Mouse (Mus musculus): Measurements from ENCODE around the gene Ccl1.

The Ccl1 gene

DNA sequence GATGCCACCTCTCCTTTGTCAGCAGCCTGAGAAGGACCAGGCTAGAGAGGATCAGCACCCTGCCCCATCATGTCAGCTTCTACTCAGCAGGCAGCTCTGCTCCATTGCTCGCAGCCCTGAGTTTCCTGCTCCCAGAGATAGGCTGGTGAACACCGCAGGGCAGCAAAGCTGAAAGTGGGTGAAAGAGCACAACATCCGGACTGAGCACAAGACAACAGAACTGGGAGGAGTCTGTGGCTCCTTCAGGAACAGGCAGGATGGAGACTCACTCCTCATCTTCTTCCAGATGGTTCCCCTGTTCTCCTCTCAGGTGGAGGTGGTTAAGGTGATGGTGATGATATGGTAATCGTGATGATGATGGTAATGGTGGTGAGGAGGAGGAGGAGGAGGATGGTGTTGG, at the start of gene Ccl1:
TSS of gene Ccl1 (minus strand) at position 101 of the 400 bp plus-strand sequence.
- DNase-seq: no peak

DNA sequence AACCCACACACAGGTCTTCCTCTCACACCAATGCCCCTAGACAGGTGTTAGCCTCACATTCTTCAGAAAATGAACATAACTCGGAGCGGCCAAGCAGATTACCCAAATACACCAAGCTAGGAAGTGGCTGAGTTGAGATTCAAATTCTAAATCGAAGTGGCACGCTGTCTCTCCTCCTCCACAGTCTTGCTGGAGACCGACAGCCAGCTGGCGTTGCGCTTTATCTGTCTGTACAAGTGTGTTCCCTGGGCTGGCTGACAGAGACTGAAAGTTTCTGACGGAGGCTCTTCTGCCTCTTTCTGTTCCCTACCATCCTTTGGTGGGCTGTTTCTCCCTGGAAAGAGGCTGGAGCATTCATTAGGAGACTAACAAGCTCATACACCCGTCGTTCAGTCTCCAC, 45.5 kb upstream of the Ccl1 start:
- DNase-seq: no peak

- DNase-seq: no peak
Measured at GRCm38 (mm10) chr11:82340900-82341299, 35.4 kb upstream of the Ccl1 start.

DNA sequence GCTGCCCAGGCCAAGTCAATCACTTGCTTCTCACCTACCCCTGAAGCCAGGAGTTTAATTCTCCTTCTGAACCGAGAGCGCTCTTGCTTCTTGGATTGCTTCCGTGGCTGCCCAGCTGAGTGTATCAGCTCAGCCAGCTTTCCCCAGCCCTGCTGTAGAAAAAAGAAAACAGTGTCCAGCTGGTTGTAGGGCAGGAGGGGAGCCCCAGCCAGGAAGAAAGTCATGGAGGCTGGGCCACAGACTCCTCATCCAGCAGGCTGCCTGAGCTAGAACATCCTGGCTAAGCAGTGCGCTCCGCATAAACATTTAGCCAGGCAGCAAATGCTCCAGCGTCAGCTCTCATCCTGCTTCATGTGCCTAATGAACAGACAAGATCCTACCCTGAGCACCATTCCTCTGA, 34.9 kb upstream of the Ccl1 start:
- no peak for DNase-seq

- DNase-seq: peak; percentile 38 to 42
Measured at GRCm38 (mm10) chr11:82339921-82340401, 34.5 kb upstream of the Ccl1 start.

- no peak for DNase-seq
Measured at GRCm38 (mm10) chr11:82313153-82313552, 7.7 kb upstream of the Ccl1 start.

DNA sequence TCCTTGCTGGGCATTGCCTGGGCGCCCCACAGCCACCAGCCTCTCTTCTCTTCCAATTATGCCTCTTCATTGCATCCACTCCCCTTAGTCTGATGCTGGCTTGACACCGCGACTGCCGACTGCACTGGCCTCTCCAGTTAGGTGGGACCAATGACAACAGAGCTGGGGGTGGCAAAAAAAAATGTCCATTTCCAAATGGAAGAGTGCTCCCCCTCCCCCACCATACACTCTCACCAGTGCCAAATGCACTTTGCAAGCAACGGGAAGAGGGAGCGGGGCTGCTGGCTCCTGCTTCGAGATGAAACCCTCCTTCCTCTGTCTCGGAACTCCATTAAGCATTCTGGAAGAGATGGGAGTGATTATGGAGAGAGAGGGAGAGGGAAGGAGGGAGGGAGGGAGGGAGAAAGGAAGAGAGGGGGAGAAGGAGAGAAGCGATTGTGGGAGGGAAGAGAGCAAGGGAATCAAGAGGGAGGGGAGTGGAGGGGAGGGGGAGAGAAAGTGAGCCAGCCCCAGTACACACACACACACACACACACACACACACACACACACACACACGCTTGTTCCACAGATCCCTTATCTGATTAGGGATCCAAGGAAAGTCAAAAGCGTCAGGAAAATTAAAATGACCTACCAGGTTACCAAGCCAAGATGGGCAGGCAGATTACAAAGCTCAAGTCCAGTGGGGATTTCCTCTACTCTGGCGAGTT, 5.0 kb upstream of the Ccl1 start:
- DNase-seq: no peak

DNA sequence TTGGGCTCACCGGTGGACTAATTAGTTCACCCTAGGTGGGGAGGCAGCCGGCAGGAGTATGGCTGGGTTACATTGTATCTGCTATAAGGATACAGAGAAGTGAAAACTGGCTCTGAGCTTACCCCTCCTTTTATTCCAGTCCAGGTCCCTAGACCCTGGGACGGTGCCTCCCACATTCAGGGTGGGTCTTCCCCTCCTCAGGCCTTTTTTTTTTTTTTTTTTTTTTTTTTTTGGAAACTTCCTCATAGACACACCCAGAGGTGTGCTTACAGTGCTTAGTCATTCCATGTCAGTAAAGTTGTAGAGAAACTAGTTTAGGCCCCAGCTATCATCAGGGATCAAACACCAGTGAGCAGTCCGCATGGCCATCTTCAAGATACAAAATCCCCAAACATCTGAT, 7.6 kb downstream of the Ccl1 start:
- no peak for DNase-seq

- DNase-seq: no peak
Measured at GRCm38 (mm10) chr11:82290841-82291240, 14.6 kb downstream of the Ccl1 start.

GRCm38 (mm10) chr11:82274149-82274812, 31.2 kb downstream of the Ccl1 start:
- no peak for DNase-seq

DNA sequence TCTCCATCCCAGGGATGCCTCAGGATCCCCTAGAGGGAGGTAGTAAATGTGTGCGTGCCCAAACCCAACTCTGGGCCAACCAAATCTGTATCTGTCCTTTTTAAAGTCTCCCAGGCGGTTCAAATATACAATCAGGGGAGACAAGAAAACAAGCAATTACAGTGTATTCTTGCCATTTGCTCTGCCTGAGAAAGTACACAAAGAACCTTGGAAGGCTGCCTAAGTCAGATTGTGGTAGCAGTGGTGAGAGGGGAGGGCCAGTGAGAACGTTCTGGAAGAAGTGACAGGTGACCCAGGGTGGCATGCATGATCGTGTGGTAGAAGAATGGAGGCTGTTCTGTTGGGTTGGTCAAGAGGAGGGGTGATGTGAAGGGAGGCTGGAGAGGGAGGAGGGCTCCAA, 46.4 kb downstream of the Ccl1 start:
- DNase-seq: no peak

GRCm38 (mm10) chr11:82255601-82256000, 49.9 kb downstream of the Ccl1 start:
- peak in 1 of 2 experiments; percentile 7 for DNase-seq

DNA sequence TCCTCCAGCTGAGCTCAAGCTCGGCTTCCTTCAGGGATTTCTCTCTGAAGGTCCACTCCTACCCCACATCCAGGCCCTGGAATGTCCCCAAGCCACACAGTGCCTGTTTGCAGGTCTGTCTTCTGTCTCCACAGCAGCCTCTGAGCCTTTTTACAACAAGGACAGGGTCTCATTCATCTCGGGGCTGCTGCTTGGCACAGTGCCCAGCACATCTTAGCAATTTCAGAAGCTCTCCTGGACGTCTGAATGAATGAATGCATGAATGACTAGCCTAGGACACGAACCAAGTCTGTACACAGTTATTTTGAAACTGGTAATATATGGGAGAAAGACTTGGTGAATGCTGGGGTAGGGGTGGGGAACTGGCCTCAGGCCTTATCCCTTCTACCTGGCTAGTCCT, 52.1 kb downstream of the Ccl1 start:
- no peak for DNase-seq

- no peak for DNase-seq
Measured at GRCm38 (mm10) chr11:82251251-82251650, 54.2 kb downstream of the Ccl1 start.

DNA sequence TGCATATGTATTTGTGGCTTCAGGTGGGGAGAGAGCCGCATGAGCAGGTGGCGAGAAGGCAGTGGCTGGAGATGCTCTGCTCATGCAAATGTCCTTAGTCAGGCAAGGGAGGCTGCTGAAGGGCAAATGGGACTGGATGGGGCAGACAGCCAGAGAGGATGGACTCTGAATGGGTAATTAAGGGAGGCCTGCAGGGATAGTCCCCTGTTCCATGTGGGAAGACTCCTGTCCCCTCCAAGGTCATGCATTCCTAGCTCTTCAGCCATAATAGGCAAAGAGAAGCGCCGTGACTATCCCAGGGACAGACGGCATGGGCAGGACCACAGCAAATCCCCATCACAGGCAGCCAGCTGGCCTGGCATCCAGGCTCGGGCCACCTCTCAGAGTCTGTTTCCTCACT, 55.5 kb downstream of the Ccl1 start:
- DNase-seq: no peak

DNA sequence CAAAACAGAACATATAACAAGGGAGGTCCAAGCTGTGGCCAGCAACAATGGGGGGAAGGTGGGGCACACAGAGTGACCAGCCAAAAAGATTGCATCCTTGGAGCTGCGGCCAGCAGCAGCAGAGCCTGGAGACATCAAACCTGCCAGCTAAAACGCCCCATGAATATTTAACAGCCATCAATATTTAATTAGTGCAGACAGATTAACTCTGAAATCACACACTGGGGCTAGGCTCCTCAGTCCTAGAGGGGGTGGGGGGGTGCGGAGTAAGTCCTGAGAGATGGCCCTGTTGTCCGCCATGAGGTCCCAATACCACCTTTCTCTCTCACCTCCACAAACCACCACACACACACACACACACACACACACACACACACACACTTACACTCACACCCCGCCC, 68.1 kb downstream of the Ccl1 start:
- DNase-seq: no peak

DNA sequence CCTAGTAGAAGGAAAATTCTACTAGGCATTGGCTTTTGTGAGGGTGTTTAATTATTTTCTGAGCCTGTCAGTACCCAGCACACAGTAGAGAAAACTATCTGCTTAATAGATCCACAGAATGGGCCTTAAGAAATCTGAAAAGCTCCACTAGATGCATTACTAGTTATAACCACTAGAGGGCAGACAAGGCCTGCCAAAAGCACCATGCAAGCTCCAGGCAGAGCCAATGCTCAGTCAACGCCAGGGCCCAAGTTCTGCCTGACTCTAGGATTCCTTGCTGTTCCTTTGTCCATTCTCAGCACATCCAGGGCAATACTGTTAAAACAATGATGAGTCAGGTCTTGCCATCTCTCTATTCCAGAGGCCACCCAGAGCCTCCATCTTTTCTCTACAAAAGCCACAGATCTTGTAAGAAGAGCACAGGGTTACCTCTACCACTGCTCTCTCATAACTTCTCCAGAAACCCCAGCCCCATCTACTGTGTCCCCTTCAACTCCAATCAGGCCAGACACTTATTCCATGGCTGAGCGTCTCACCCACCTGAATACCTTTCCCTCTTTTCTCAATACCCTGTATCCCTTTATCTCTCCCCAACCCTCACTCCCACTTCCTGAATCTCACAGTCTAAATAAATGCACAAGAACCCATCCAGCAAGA, 69.8 kb downstream of the Ccl1 start:
- DNase-seq: peak; percentile 13

GRCm38 (mm10) chr11:82233991-82234390, 71.5 kb downstream of the Ccl1 start:
- no peak for DNase-seq

- DNase-seq: no peak
Measured at GRCm38 (mm10) chr11:82226976-82227375, 78.5 kb downstream of the Ccl1 start.

- DNase-seq: no peak
Measured at GRCm38 (mm10) chr11:82225936-82226335, 79.6 kb downstream of the Ccl1 start.

GRCm38 (mm10) chr11:82216531-82216930, 89.0 kb downstream of the Ccl1 start:
- no peak for DNase-seq

DNA sequence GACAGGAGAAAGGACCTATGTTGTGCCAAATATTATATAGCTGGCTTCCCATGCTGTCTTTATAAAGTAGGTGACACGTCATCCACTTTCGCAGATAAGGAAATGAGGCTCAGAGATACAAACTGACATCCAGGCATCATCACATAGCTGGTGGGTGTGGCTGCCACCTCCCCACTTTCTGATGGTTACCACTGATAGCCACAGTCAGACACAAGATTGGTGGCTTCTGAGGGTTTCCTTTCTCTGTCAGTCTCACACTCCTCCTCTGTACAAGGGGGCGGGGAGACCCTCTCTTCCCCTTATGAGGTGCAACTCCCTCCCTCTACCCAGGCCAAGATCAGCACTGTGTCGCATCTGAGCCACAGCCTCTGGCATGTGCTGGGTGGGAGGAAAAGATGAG, 91.1 kb downstream of the Ccl1 start:
- no peak for DNase-seq

DNA sequence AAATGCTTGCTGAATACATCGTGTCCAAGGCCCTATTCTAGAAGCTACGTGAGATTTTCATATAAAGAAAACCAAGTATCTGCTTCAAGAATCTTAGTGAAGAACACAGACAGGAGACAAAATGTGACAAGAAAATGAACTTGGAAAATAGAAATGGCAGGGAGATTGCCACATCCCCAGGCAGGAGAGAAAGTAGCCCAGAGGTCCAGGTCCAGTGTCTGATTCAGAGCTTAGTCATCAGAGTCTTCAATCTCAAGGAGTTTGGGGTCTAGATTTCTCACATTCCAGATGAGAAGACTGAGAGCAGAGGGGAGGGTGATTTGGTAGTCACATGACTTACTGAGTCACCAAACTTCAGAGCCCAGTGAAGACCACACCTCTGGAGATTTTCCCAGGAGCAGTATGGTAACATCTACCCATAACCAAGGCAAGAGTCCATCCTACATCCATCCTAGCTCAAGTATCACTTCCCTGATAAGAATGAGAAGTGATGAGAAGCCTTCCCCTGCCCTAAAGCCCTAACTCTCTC, 98.5 kb downstream of the Ccl1 start:
- DNase-seq: no peak

DNA sequence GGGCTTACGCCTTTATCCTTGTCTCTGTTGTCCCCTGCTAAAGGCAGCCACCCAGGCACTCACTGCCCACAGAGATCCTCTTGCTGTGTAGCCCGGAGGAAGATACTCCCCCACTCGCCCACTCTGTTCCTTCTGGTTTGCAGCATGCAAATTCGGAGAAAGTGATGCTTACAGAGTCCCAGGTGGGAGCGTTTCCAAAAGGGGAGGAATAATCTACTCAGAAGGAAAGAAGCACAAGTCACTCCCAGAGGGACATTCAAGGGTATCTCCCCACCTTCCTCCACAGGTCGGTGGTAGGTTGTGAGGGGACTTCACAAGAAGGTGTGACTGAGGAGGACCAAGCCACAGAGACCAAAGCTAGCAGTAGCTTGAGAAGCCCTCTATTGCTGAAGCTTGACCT, 100.3 kb downstream of the Ccl1 start:
- no peak for DNase-seq
